Mouse (Mus musculus) CH12.LX (cell line): ENCODE results near the gene Ptprg.

ENCODE experiments used
- CHD2 ChIP-seq: IDR thresholded peaks from 2 replicates; pipeline ENCODE4 v1.6.1; 2011; ENCODE audit warnings: low read length, improper control_type of control experiment
- USF1 ChIP-seq: IDR thresholded peaks from 2 replicates; pipeline ENCODE4 v1.6.1; 2014; ENCODE audit warnings: low read depth, mild to moderate bottlenecking, inconsistent platforms, low read length, improper control_type of control experiment

DNA sequence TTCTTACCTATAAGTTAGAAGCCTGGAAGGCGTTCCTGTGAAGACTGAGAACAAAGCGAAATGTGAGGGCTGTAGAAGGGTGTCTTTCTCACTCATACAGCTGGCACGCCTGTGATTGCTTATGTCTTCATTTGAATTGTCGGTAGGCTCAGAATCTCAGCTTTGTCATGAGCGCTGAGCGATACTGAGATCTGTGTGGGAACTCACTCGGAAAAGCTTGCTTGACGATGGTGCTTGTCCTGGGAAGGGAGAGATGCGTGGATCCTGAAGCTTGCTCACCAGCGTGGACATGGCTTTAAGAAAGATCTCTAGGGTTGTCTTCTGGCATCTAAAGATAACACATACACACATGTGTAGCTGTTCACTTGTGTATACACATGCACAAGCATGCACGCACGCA, 516.4 kb downstream of the Ptprg start:
- TF ChIP-seq CHD2 (no peak), USF1 (no peak)
